Mouse (Mus musculus): ENCODE data around the gene Hoxb1.

GRCm38 (mm10) chr11:96336597-96336996 is 29.0 kb upstream of the Hoxb1 start:
- no peak for TF ChIP-seq EP300 (IDR thresholded peaks at IDR 0.05; ENCODE audit: low read depth)
- no peak for TF ChIP-seq CTCF (IDR thresholded peaks at IDR 0.05; ENCODE audit: low read depth)

Measured in heart, postnatal 0 days (tissue).